Mouse (Mus musculus) layer of hippocampus, adult 2 months (tissue): Measurements from ENCODE around the gene Atrn. TPM values are rescaled to one million over a fixed set of nuclear protein-coding genes. Genes with fewer than 3 reads are reported as not detected.

Experiments used
- DNase-seq, 2 experiments: peaks; one replicate each; pipeline ENCODE4 v3.0.0; 2022; ENCODE audit warnings: low spot score in 2 of 2
- H3K27ac ChIP-seq: fragments of 200-600 bp; 2 replicates; pipeline ENCODE4 v1.8.1; 2022
- H3K4me3 ChIP-seq: fragments of 200-600 bp; 2 replicates; pipeline ENCODE4 v1.8.1; 2022; ENCODE audit warnings: mild to moderate bottlenecking
- CTCF ChIP-seq: fragments of 200-600 bp; conservative IDR thresholded peaks from 2 replicates; pipeline ENCODE4 v1.8.1; 2022; ENCODE audit warnings: antibody characterized with exemption, mild to moderate bottlenecking, moderate library complexity
- microRNA-seq, 2 experiments: library from miRNA; unstranded; fragments of <30 nt; microRNA quantifications; one replicate each; pipeline ENCODE4 v1.2.0; 2021
- total RNA-seq, 2 experiments: library from RNA; stranded (reverse); gene quantifications; 2 replicates each; pipeline ENCODE4 v1.2.3; 2021

Atrn gene
- total RNA-seq, 2 experiments from 2014 or later = 111 to 113 TPM

- DNase-seq = no peak
- no peak overlapping the region for H3K27ac ChIP-seq
- H3K4me3 ChIP-seq = no peak overlapping the region
- no peak for TF ChIP-seq CTCF
These were observed 147.8 kb downstream of the Atrn start for GRCm38 (mm10) chr2:131053851-131054645.

DNA sequence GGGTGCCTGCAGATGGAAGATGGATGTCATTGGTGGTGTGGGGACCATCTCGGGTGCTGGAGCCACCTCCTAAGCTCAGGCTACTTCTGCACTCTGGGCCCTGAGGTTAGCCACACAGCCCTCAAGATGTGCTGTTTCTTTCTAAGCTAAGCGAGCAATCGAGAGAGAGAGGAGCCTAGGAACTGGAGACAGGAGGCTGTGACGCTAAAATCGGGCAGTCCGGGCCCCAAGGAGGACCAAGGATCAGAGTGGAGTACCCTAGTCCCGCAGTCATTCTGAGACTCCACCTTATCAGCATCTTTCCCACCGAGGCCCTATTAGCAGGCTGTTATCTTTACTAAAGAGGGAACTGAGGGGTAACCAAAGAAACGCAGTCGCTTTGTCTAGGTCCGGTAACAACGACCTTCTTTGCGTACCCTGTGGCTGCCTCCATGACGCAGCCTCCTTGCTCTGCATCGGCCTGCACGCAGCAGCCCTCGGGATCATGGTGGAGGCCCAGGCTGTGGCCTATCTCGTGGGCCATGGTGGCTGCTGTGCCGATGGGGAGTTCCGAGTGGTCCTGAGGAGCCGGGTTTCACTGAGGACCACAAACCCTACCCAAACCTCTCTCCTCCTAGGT lies 148.5 kb downstream of the Atrn start:
- no peak for DNase-seq
- Histone ChIP-seq H3K27ac (no peak overlapping the region), H3K4me3 (no peak overlapping the region)
- no peak for TF ChIP-seq CTCF

DNA sequence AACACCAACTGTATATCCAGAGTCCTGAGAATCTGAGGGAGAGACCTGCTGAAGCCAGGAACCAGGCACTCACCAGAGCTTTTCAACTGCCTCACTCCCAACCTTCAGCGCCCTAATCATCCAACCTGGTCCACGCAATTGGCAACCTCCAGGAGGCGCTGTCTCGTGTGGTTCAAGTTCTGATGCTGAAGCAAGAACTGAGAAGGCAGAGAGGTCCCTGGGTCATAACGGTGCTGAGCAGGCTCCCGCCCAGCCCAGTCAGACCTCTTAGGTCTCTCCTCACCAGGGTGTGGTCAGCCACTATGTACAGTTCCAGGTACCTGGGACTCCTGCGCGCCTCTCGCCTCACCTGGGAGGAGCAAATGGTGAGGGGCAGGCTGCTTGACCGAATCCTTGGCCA lies 149.3 kb downstream of the Atrn start:
- Histone ChIP-seq H3K27ac (no peak overlapping the region), H3K4me3 (no peak overlapping the region)
- peak; percentile 72 for TF ChIP-seq CTCF
- peak in 1 of 2 experiments; percentile 37 for DNase-seq

- peak; percentile 61 for TF ChIP-seq CTCF
- no peak overlapping the region for H3K27ac ChIP-seq
- H3K4me3 ChIP-seq = no peak overlapping the region
- no peak for DNase-seq
These were observed 149.9 kb downstream of the Atrn start for GRCm38 (mm10) chr2:131056191-131056590.

- DNase-seq = no peak
- no peak overlapping the region for H3K27ac ChIP-seq
- no peak for TF ChIP-seq CTCF
- H3K4me3 ChIP-seq = no peak overlapping the region
These were observed 152.4 kb downstream of the Atrn start for GRCm38 (mm10) chr2:131058672-131059071.

DNA sequence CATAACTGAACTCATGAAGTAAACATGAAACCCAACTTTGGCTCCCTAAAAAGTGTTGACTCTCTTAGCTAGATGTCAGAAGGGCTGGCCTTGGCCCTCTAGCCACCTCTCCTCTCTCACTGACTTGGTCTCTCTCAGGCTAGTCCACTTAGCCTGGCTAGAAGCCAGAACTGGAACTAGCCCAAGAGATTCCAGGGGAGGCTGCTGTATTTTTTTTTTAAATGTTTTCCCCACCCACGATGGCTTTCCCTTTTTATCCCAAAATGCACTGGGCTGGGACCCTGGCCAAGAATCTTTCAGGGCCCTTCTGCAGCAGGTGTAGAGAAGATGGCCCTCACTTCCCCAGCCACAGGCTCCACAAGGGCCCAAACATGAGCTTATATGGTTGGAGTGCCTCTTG lies 153.1 kb downstream of the Atrn start:
- Histone ChIP-seq H3K4me3 (no peak overlapping the region), H3K27ac (no peak overlapping the region)
- no peak for DNase-seq
- no peak for TF ChIP-seq CTCF

DNA sequence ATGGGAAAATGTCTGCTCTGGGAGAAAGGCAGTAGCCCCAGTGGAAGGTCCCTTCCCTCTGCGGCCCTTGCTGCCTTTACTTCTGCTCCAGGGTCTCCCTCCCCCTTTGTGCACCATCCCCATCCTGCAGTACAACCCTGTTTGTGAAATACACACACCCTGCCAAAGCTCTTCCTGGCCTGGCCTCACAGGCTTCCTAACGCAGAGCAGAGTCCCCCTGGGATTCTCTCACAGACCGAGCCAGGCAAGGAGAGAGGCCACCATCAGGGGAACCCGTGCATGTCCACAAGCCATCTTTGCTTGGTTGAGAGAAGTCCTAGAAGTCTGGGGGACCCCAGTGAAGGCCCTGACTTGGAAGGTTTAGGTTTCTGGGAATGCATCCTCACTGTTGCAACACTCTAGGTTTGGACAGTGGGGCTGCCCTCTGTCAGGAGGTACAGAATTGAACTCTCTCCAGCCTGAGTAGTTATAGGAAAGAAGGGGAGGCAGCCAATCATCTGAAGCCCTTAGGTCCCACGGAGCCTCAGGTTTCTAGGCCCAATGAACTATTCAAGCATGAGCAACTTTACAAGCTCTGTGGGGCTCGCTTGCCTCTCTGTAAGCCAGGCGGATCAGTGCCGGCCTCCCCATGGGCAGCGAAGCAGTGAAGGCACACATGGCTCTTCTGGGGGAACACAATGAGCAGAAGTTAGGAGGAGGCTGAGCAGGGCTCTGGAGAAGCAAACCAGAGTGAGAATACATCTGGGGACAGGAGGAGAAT lies 153.7 kb downstream of the Atrn start:
- Histone ChIP-seq H3K27ac (no peak overlapping the region), H3K4me3 (no peak overlapping the region)
- no peak for DNase-seq
- no peak for TF ChIP-seq CTCF

- H3K27ac ChIP-seq = no peak overlapping the region
- TF ChIP-seq CTCF = no peak
- no peak for DNase-seq
- H3K4me3 ChIP-seq = no peak overlapping the region
These were observed 154.5 kb downstream of the Atrn start for GRCm38 (mm10) chr2:131060784-131061183.

DNA sequence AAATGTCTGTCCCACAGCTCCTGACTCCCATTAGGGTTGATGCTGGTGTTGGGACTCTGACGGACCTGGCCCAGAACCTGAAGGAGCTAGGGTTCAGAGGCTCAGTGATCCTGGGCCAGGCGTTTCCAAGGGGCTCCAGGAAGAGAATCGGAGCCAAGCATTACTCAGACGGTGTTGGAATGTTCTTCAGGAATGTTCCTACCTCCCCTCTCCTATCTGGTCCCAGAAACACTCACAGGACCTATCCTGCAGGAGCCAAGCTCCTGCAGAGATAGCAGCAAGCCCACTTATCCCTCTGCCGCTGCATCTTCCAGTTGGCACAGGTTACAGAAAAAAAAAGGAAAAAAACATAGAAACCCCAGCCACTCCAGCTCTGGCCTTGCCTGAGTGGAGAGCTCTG lies 155.3 kb downstream of the Atrn start:
- H3K27ac ChIP-seq = no peak overlapping the region
- no peak for DNase-seq
- H3K4me3 ChIP-seq = no peak overlapping the region
- TF ChIP-seq CTCF = no peak

GRCm38 (mm10) chr2:131063404-131063864 lies 157.1 kb downstream of the Atrn start, which contains the start of gene Adam33:
Gene Adam33 (minus strand): TSS chr2:131063814.
- Histone ChIP-seq H3K4me3 (peak within 1 kb of the TSS; percentile 28), H3K27ac (no peak within 1 kb of the TSS)
- TF ChIP-seq CTCF = no peak
- DNase-seq = no peak

DNA sequence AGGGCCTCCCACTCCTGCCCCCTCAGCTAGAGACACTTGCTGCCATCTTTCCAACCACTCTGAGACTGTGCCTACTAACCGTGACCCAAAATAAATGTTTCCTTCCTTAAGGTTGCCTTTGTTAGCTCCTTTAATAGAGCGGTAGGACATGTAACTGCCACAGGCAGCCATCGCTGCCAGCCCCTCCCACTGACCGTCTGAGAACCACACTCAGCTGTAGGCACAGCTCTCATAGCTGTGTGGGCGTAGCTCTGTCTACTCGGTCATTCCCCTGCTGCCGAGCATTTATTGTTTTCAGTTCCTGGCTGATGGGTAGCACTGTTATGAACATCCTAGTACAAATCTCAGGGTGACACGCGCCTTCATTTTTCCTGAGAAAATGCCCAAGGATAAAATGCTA lies 160.0 kb downstream of the Atrn start:
- DNase-seq = no peak
- no peak overlapping the region for H3K4me3 ChIP-seq
- no peak overlapping the region for H3K27ac ChIP-seq
- TF ChIP-seq CTCF = no peak

- TF ChIP-seq CTCF = no peak
- H3K4me3 ChIP-seq = no peak overlapping the region
- DNase-seq = no peak
- H3K27ac ChIP-seq = no peak overlapping the region
These were observed 161.2 kb downstream of the Atrn start for GRCm38 (mm10) chr2:131067481-131067880.

DNA sequence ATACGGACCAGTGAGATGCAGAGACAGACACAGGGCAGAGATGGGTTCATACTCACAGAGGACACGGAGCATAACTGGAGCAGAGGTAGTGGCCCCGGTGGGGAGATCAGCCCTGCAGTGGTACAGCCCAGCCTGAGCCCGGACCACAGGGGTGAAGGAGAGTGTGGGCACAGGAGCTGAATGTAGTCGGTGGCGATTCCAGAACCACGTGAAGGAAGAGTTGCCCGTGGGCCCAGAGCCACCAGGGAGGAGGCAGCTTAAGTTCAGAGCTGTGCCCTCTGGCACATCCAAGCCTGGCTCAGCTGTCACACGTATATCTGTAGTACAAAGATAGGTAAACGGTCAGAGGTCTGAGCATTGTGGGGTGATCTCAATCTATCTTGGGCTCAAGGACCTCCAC lies 166.2 kb downstream of the Atrn start:
- TF ChIP-seq CTCF = no peak
- no peak overlapping the region for H3K27ac ChIP-seq
- H3K4me3 ChIP-seq = no peak overlapping the region
- no peak for DNase-seq

Small RNAs within 50 kb of the gene (microRNA-seq; reads per million reads assigned to microRNA genes)
- 0 reads per million in 2 experiments for gene Mir6973b

Other genes with a start within 250 kb of the Atrn start
- gene Ddrgk1, start 241.8 kb upstream of the Atrn start, total RNA-seq = 10 to 100 TPM; 97.6 to 98.1 TPM
- gene Itpa, start 238.9 kb upstream of the Atrn start, total RNA-seq = 10 to 100 TPM; 36.0 to 36.8 TPM
- gene Slc4a11, start 209.0 kb upstream of the Atrn start, total RNA-seq = under 1 TPM; 0.61 to 0.66 TPM
- gene 4930402H24Rik, start 89 bp upstream of the Atrn start, total RNA-seq = 10 to 100 TPM; 77.6 to 89.3 TPM
- 10 to 100 TPM; 62.8 to 64.0 TPM for gene Gfra4, start 136.6 kb downstream of the Atrn start, total RNA-seq
- gene Adam33, start 157.3 kb downstream of the Atrn start, total RNA-seq = under 1 TPM; 0.59 to 0.76 TPM
- gene Siglec1, start 180.3 kb downstream of the Atrn start, total RNA-seq = under 1 TPM; 0.20 to 0.46 TPM
- gene Hspa12b, start 220.8 kb downstream of the Atrn start, total RNA-seq = 1 to 10 TPM; 9.1 to 9.5 TPM
- not detected for gene Gm11037, start 227.0 kb downstream of the Atrn start, total RNA-seq